Mouse (Mus musculus): ENCODE measurements around the gene Masp1.

Masp1 gene

DNA sequence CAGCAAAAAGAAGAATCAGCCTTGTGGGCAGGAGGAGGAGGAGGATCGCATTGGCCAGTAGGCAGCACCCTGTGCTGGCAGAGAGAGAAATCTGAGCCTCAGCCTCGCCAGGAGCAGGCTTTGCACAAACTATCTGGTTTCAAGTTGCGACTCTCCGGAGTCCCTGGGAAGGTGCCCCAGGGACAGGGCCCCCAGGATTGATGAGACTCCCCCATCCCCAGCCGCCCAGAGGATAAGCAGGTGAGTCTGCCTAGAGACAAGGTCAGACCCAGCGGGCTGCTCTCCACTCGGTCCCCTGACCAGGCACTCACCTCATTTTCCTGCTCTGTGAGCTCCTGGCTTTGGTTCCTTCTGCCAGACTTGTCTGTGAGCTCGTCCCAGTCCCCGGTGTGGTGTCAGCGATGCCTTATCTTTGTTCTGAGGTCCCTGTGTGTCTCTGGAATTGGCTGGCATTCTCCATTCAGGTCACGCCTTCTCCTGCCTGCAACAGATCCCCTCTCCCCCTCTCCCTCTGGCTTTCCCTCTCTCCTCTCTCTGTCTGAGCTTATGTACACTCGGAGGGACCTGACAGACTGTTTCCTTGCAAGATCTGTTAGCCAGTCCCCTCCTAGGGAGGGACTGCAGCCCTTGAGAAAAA, at the start of gene Masp1, which contains the start of gene Rtp4:
Gene Masp1, minus strand, starts transcription at position 581 of the 637 bp plus-strand sequence.
Gene Rtp4, plus strand, starts transcription at position 57 of the 637 bp plus-strand sequence.
- DNase-seq (ENCODE audit: extremely low spot score): peak; percentile 64

DNA sequence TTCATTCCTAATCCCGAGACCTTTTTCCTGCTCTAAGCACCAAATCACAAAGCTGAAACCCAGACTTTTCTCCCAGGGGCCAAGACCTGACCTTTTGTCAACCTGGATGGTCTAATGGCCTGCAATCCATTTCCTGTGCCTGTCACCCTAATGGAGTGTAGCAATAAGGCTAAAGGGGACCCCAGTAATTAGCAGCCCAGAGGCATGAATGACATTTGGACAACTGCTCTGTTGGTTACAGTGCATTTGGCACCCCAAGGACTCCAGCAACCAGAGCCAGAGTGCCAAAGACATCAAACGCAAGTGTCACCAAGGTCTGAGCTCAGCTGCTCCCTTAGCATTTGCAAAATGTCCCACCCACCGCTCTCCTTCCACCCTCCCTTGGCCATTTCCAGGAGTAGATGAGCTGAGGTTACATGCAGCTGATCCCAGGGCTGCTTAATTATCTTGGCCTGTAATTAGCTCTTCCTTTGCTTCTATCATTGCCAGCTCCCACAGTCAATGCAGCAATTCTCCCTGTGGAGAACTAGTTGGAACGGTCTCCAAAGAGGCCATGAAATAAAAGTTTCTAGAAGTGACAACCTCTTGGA, 47.8 kb upstream of the Masp1 start:
- no peak for DNase-seq (ENCODE audit: extremely low spot score)

DNA sequence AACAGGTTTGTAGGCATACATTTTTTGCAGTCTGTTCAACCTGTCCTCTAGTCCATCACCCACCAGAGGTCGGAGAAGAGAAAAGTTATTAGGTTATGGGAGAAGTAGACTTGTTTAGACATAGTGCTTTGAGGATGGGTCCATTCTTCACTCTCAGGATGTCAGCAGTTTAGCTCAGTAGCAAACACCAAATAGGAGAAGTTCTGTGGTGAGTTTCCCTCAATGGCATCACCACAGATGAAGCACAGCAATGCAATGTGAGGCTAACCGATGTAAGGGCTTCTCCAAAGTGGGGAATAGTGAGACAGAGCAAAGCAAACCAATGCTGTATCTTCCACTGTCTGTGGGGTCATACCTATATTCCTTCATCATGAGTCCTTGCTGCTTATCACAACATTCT, 37.1 kb upstream of the Masp1 start:
- no peak for DNase-seq (ENCODE audit: extremely low spot score)

DNA sequence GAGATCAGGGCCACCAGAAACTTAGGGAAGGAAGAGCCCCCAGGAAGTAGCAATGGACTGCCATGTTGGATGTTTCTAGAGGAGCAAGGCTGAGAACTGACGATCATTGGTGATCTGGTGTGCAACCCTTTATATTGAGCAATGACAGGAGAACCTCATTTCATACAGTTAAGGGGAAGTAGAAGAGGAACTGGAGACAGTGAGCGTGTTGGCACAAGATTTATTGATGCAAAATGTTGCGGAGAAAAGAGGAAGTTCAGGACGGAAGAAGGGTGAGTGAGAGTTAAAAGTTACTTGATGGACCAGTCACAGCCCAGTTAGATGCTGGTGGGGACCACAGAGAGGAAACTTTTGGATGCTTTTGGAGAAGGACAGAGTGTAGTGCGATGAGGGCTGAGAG, 36.6 kb upstream of the Masp1 start:
- DNase-seq (ENCODE audit: extremely low spot score): no peak

DNA sequence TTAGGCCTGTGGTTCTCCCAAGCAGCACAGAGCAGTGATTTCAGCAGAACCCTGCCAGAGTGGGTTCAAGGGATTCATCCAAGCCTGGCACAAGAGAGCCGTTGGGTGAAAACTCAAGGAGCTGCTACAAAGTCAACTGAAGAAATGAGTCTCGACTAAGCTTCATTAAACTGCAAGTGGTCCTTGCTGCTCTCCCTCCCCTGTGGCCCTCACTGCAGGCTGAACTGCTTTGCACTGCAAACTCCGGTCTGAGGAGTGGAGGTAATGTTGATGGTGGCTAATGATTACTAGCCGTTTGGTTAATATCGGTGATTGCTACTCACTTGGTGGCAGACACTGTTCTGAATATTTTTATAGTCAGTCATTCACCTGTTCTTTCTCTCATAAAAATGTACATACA, 34.1 kb upstream of the Masp1 start:
- no peak for DNase-seq (ENCODE audit: extremely low spot score)

DNA sequence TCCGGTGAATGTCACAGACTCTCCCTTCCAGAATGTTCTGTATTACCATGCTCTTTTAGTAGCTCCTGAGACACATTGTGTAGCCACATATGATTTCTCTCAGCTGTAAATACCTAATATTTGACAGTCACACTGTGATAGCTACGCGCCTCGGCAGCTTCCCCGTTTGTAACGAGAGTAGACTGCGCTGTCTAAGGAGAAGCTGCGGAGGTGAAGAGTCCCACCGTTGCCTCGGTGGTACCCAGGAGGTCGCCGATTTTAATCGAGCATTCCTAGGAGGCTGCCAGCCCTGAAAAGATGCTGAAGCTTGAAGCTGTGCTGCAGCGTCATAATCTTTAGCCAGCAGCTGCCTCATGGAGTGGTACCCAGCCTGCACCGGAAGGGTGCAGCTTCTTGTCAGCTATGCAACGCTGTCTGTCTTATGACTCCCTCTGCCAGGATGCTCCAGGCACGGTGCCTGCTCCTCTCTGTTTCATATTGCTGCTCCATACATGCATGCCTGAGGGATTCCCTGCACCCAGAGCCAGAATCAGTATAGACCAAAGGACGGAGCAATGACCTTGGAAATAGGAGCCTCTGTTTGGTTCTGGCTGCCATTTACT, 30.5 kb upstream of the Masp1 start:
- no peak for DNase-seq (ENCODE audit: extremely low spot score)

DNA sequence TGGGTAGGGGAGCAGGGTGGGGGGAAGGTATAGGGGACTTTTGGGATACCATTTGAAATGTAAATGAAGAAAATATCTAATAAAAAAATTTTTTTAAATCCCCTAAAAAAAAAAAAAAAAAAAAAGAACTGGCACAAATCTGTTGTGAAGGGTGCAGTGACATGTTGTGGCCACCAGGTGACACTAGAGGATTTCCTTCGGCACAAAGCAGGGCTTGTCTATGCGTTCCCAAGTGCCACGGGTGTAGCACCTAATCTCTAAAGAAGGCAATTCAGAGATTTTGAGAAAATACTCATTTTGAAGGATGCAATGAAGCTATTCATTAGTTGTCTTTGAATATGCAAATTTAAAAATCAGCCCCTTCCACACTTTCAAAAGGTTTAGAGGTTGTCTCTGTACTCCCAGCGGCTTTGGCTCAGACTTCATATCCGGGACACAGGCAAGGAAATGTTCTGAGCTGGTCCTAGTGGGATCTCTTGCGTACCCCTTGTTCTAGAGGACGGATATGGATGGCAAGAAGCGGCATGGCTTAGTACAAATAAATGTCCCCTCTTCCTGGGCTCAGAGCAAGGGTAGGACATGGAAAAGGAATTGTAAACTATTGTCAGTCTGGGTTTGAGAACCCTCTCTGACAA, 29.8 kb upstream of the Masp1 start:
- DNase-seq (ENCODE audit: extremely low spot score): peak; percentile 46

DNA sequence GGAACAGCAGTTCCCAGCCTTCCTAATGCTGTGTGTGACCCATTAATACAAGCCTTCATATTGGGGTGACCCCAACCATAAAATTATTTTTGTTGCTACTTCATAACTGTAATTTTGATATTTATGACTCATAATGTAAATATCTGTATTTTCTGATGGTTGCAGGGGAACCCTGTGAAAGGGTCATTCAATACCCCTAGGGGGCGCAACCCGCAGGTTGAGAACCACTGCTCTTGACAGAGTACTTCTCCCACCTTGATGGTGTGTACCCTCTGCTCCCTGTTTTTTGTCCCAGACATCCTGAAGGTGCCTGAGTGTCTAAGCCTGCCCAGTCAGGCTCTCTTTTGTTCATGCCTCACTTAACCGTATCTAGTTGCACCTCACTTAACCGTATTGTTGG, 27.2 kb upstream of the Masp1 start:
- DNase-seq (ENCODE audit: extremely low spot score): no peak

DNA sequence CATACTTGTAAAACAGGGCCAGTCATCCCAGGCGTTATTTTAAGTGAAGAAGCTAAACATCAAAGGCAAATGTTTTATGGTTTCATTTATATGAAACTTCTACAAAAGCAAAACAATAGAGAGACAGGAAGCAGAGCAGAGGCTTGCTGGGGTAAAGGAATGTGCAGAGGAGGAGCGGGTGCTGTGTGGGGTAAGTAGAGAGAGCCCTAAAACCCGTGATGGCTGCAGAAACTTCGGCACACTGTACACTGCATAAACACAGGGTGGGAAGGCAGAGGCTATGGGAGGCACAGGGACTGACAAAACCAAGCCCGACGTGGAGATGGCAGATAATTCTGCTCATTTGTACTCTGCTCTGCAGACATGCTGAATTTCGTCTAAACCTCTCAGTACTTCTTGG, 23.7 kb upstream of the Masp1 start:
- no peak for DNase-seq (ENCODE audit: extremely low spot score)

DNA sequence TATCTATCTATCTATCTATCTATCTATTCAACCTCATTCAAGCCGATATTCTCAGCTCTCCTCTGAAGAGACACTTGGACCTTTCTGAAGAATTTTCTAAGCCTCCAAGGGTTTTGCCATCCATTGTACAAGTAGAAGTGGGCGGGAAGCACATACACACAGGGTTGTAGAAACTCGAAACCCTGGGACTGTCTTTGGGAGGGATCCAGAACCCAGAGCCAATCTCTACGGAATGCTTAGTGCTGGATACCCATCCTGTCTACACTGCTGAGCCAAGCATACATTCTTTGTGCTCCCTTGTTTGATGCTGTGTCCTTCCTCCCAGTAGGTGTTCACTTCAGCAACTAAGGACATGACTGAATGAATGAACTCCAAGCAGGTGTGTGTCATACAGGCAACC, 22.3 kb upstream of the Masp1 start:
- no peak for DNase-seq (ENCODE audit: extremely low spot score)

DNA sequence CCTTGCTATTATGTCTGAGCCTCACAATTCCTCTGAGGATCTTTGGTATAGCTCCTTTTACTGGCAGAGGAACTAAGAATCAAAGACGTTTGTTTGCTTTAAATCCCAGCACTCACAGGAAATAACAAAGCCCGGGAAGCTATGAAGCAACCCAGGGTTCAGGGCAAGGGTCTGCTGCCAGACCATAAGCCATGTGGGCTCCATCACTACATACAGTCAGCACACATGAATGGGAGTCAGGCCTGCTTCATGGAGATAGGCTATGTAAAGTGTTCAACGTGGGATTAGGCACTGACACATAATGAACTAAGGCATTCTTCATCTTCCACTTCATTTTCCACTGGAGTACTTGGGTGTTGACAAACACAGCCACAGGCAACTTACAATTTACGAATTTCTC, 20.4 kb upstream of the Masp1 start:
- DNase-seq (ENCODE audit: extremely low spot score): no peak

DNA sequence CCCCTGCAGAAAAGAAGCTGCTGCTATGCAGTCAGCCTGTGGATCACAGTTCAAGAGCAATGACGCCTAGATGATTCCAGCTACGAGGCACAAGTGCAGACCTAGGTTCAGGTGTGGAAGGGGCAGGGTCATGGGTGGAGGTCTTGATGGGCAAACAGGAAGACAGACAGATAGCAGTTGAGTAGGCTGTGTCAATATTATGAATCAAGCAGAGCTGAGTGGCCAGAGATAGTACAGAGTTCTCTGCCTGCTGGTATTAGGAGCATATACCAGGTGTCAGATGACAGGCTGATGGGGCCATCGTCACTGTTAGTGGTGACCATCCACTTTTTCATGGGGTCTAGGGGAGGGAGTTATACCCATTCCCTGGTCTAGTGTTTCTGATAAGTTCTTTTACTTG, 13.1 kb upstream of the Masp1 start:
- no peak for DNase-seq (ENCODE audit: extremely low spot score)

DNA sequence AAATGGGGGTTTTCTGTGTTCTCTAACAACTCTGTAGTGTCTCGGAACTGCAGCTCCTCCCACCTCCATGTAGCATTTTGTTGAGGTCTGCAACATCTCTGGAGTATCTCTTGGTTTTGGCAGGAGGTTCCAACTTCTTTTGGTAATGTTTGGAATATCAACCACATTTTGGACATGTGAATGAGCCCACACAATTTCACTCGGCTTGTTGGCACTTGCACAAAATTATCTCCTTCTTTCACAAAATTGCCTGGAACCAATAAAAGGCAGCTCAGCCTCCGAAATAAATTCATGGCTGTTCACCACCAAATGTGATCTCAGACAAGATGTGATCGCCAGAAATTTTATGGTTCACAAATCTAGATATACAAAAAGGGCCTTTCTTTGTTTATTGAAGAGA, 8.6 kb upstream of the Masp1 start:
- no peak for DNase-seq (ENCODE audit: extremely low spot score)

DNA sequence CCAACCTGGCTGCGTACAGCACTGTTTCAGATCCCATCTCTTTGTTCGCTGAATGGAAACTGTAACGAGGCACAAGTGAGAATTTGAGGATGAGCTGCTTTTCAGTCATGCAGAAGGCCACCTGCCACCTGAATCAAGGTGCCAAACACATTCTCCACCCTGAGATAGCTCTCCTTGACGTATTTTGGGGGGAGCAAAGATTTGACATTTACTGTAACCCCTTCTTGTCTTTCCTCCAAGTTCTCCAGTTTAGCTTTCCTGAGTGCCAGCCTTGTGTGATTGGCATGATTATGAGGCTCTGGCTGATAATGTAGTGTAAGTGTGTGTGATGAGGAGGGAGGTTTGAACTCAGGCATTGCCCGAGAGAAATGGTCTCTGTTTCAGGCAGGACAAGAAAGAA, 1.5 kb upstream of the Masp1 start:
- DNase-seq (ENCODE audit: extremely low spot score): no peak

DNA sequence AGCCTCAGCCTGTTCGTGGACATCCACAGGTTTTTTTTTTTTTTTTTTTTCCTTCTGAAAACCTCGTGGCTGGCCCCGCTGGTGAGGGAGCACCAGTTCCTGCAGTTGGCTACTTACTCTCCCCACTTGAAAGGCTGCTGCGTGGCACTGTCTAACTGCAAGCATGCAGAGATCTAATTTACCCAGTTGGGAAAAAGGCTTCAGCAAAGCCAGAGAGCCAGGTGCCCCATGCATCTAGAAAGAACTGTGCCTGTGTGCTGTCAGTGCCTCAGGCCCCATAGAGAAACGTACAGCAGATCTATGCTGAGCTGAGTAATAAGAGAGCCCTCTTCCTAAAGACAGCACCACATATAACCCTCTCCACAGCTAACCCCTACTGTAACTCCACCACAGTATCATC, 477 bp upstream of the Masp1 start:
- DNase-seq (ENCODE audit: extremely low spot score): no peak

DNA sequence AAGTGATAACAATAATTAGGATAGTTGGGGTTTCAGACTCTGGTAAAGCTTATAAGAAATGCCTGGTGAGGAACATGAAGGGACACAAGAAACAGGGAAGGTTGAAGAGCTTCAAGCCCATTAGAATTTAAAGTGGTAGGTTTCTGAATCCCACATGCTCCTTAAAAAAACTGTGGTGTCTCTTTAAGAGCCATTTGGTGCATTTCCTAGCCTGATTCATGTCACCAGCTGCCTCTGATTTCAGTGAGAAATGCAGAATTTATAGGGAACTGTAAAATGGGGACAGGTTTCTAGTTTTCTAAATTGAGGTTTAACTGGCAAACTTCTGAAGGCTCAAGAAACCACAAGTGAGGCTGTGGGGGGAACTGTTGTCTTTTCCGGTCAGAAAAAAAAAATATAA, 844 bp downstream of the Masp1 start:
- no peak for DNase-seq (ENCODE audit: extremely low spot score)

DNA sequence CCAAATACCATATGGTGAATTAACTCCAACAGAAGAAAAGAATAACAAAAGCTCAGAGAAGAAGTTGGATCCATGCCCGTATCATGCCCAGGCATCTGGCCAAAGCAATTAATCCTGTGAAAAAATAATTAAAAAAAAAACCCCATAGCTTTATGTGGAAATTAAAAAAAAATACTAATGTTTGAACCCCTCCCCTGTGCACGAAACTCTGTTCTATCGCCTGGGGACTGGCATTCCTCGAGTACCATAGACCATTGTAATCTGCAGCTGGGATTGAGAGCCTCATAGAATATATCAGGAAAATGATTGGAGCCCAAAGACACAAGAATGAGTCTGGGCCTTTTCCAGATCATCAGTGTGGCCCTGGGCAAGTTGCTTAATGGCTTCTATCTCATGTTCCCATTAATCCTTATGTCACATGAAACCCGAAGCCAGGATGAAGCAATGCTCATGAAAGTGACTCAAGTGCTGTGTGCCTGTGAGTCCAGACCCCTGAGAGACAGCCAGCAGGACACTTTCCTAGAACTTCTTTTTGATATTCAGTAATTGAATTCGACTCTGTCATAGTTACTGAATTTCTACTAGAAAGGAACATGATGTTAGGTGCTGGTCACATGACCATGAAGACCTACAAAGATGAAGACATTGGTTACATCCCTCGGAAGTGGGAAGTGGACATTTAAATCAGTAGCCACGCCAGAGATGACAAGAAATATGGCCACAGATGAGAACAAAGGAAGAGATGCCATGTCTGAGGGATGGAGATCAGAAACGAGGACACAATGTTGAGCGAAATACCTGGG, 1.8 kb downstream of the Masp1 start:
- DNase-seq (ENCODE audit: extremely low spot score): no peak

DNA sequence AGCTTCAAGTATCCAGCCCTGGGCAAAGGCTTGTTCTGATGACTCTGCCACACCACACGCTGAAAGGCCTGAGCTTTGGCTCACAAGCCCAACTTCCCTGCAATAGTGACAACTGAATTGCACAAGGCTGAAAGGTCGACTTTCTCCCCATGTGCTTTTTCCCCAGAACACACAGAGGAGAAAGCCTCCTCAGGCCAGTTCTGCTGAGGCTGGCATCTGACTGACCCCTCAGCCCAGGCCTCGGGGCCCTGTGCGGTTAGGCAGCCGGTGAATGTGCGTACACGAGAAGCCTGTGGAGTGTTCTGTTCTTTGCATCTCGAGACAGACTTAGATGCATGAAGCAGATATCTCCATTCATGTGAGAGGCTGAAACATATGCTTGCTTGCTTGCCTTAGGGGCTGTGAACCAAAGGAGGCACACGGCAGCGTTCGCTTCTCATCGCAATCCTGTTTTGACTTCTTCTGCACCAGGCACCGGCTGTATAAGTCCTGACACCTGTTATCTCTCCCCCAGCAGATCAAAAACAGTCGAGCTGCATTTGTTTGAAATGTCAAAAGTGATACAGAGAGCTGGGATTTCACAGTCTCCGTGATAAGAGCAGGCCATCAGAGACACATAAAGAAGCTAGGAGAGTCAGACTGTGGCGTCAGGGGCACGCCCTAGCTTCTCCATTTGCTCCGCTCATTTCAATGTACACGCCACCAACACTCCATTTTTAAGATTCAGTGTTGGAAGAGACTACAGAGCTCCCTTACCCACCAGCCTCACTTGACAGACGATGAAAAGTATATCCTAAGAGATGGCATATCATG, 2.7 kb downstream of the Masp1 start:
- DNase-seq (ENCODE audit: extremely low spot score): no peak

DNA sequence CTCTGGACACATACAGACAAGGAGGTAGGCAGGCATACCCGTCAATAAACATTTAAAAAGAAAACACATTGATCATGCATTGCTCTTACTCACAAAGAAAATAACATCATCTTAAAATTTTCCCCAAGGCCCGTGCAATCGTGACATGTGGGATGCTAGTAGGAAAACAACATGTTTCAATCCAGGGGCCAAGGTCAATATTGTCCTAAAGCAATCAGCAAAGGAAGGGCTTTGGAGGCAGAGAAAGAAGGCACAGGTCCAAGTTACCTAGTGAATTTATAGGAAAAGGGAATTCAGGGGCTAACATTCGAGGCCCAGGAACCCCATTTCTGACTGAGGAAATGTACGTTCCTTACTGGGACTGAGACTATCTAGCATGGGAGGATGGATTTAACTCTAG, 3.4 kb downstream of the Masp1 start:
- DNase-seq (ENCODE audit: extremely low spot score): no peak

DNA sequence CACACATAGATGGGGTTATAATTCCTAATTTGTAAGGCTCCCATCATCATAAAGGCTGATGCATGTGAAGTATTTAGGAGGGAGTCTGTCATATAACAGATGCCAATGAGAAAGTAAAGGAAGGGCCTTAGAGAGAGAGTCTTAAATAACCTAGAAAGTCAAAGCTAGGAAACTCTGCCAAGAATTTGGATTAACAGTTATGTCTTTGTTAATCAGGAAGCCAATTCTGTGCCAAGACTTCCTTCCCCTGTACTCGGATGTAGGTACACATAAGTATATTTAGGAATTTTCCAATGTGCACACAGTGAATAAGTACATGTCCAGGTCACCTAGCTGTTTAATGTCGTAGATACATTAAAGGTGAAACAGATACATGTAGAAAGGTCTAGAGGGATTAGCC, 4.0 kb downstream of the Masp1 start:
- no peak for DNase-seq (ENCODE audit: extremely low spot score)

DNA sequence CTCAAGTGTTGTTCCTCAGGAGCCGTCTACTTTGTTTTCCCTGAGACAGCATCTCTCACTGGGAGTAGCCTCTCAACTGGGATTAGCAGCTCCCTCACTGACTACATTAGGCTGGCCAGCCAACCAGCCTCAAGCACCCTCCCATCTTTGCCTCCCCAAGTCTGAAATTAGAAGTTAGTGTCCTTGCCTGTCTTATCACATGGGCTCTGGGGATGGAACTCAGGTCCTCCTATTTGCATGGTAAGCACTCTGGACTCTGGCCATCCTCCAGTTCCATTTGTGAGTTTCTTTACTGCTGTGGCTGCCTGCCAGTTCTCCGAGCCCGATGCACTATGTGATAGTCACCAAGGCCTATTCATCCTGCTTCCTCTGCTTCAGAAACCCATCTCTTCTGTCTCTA, 4.8 kb downstream of the Masp1 start:
- DNase-seq (ENCODE audit: extremely low spot score): no peak
